Mouse (Mus musculus): ENCODE measurements at regions not wholly inside any gene's neighbourhood (a gene's known extent, or its start where the extent isn't known, plus 50 kb on each side); places are given as distances from the start of the nearest gene placed in this dataset.

DNA sequence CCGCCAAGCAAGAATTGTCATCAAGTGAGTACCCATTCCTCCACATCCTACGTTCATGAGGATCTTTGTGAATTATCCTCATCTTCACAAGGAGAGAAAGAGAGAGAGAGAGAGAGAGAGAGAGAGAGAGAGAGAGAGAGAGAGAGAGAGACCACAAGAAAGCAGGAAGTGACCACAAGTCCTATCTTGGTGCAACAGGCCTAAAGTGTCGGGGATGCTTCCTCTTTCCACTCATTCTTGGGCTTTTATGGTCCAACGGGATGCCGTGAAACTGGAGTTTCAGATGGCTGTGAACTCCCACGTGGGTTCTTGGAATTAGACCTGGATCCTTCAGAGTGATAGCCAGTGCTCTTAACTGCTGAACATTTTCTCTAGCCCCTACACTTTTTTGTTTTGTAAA, 53.1 kb upstream of the Rai14 start:
- DNase-seq (ENCODE audit: low spot score in 2 of 2), result no peak

DNA sequence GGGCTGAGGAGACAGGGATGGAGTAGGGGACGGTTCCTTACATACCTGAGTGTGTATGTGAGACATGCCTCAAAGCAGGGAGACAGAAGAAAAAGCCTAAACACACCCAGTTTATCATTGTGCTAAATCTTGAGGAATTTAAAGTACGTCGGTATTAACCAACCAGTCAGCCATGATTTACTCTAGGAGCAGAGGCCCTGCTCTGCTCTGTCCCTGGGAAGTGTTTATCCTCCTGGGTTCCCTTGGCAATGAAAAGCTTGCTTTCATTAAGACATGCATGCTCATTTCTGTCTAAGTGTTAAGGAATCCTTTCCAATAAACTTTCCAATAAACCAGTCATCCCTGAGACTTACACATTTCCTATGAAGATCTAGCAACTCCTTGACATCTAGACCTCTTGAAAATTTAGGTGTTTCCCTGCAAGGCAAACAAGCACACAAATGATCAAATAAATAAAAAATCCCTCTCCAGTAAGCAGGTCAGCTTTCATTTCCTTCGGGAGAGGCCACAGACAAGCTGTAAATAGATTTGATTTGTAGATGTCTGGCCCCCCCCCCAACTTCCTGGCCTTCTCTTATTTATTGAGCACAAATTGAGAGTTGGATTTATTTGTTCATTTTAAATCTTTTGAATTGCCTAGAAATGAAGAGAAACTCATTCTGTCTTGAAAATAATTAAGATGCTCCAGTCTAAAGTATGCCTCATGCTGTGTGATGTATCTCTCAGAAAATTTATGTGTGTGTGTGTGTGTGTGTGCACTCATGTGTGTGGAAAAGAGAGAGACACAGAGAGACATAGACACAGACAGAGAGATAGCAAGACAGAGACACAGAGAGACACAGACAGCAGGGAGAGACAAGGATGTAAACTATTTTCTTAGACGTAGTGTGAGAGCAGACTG, 56.2 kb upstream of the Rai14 start:
- no peak for DNase-seq (ENCODE audit: low spot score in 2 of 2)

DNA sequence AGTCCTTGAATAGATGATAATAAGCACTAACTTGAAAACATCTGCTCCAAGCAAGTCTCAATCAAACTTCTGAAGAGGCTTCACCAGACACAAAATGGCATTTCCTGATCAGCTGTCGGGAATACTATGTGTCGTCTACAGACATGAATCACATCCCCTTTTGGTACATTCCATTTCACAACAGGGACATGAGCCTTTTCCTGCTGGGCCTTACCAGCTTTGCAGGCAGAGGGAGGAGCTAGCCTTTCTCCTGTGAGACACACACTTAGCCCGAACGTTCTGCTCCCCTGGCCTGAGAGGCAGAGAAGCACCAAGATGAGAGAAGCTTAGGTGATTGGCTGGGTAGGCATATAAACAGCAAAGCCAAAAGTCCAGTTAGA, 56.9 kb upstream of the Rai14 start:
- DNase-seq (ENCODE audit: low spot score in 2 of 2), result no peak

DNA sequence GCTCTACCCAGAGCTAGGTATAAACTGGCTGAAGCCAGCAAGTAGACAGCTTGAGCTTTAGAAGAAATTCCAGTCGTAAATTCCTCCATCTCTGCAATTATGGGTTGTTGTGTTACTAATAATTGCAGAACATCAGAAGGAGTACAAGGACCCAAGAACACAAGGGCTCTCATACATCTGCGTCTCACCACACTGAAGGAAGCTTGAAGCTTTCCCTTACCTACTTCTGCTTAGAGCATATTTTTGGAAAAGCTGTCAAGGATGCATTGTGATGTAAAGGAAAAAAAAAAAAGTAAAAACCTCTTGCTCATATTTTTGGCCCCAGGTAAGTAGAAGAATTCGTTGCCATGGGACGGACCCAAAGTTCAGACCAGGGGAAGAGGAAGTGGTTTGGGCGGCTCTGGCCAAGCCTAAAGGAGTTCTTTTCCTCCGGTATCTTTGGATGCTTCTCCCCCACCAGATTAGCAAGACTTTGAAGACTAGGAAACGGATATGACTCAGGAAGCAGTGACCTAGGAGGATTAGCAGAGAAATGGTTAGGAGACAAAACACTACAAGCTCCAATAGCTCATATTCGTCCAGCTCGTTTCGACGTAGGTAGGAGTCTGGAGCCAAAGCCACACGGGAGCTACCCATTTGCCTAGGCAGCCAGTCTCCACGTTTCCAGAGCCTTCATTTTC, 65.7 kb upstream of the Rai14 start:
- no peak for DNase-seq (ENCODE audit: low spot score in 2 of 2)

DNA sequence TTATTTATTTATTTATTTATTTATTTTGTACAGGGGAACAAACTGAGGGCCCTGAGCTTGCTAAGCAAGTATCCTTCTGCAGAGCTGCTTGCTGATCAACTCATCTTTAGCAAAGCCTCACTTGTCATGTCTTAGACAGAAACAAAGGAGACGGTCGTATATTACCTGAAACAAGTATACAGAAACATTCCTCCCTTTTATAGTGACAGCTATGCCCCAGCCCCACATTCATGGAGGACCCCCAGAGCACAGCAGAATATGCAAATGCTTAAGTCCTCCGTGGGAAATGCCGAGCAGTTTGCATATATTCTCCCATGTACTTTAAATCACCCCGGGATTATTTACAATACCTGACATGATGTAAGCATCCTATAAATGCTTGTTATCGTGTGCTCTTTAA, 74.9 kb upstream of the Rai14 start:
- DNase-seq (ENCODE audit: low spot score in 2 of 2), result no peak

DNA sequence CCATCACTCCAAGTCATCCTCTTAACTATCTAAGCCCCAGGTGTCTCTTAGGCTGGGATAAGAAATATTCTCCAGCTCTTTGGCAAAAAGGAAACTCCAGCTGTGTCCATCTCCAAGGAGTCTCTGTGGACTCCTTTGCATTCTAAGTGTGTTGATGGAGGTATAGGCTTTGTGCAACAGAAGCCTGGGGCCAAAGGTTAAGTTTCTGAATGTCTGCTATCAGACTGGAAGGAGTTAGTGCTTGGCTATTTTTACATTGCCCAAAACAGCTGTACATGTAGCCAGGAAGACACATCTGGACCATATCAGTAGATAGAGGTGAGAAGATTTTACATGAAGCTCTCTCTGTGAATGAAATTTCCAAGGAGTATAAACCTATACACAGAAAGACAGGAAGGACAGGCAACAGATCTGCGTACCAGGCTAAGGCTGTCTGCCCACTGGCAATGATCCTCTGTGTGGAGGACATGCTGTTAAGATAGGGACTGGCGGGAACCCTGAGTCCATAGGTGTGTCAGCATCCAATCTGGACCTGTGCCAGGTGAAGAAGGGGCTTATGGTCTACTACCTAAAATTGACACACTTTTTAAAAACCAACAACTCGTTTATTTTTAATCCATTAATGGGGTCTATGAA, 76.6 kb upstream of the Rai14 start:
- DNase-seq (ENCODE audit: low spot score in 2 of 2), result no peak

DNA sequence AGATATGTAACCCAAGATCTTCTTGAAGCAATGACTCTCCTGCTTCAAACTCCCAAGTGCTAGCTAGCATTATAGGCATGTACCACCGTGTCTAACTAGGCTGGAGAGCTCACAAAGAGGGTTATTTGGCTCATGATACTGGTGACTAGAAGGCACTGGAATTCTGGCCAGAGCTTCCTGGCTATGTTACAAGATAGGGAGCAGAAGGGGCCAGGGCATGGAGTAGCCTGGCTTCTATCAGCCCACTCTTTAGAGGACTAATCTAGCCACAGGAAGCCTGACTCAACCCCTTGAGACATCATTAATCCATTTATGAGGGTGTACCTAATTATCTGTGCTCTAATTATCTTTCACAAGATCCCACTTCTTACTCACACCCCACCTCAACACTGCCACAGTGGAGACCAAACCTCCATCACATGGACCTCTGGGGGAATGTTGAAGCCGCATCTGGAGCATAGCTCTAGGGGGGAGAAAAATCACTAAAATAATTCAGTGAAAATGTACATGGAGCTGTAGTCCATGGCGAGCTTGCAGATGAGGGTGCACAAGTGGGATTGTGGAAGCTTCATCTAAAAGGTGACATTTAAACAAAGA, 77.2 kb upstream of the Rai14 start:
- no peak for DNase-seq (ENCODE audit: low spot score in 2 of 2)

DNA sequence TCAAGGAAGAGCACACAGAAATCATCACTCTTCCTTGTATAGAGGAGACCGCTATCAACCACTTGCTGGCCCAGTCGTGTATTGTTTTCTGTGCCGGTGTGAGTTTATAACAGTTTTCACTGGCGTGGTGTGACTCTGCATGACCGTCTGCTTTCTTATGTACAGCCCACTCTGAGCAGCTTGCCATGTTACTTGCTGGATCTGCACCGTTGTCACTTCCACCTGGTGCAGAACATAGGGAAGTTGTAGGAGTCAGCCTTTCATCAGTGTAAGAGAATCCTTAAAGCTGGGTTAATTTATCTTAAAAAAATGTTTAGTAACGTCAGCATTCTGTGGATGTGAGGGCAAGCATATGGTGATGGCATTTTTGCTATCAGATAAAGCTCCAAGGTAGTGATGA, 77.7 kb upstream of the Rai14 start:
- DNase-seq (ENCODE audit: low spot score in 2 of 2), result no peak

DNA sequence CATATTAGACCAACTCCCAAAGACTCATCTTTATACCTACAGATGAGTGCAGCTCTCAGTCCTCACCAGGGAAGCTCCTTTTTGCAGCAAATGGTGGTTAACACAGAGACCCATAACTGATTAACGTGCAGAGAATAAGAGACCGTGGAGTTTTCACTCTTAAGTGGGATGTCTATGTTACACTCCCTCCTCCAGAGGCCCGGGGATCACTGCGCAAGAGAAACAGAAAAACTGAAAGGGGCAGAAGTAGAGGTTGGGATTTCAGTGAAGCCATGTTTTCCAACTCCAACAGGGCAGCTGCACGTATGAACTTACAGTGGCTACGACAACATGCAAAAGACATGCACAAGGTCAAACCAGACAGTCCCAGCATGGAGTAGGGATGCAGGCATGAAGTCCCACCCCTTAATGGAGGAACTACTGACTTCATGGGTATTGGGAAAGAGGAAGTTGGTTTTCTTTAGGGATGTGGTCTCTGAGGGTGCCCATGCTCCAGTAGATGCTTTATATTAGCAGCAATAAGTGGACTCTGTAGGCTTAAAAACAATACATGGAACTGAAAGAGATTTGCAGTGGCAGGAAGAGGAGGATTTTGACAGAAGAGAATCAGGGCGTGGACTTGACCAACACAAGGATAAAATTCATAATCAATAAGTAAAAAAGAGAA, 80.8 kb upstream of the Rai14 start:
- no peak for DNase-seq (ENCODE audit: low spot score in 2 of 2)

DNA sequence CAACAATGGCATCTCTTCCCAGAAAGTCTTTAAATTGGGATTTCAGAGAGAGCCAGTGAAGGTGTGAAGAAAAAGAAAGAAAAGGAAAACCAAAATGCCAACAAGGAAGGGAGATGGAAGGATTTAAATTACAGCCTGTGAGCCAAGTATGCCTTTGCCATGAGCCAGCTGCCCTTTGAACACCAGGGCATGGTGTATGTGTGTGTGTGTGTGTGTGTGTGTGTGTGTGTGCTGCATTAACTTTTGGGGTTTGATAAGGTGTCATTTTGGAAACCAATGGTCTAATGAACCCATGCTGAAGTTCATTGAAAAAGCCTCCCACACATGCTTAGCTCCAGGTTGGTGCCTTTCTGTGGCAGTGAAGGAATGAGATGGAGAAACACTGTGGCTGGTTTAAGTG, 85.2 kb upstream of the Rai14 start:
- no peak for DNase-seq (ENCODE audit: low spot score in 2 of 2)

DNA sequence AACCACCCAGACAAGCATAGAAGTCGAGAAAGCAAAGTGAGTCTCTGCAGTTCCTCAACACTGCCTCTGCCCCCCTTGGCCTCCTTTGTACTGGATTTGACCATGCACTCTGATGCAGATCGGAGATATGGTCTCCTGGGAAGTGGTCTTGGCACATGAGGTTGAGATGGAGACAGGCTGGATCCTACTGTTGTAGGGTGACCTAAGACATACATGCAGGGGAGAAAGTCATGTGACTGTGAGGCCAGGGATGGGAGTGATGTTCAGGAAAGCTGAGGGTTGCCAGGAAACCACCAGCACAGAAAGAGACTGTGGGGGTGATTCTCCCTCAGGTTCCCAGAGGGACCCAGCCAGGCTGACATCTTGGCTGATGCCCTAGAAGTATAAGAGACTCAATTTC, 99.8 kb upstream of the Rai14 start:
- no peak for DNase-seq (ENCODE audit: low spot score in 2 of 2)

DNA sequence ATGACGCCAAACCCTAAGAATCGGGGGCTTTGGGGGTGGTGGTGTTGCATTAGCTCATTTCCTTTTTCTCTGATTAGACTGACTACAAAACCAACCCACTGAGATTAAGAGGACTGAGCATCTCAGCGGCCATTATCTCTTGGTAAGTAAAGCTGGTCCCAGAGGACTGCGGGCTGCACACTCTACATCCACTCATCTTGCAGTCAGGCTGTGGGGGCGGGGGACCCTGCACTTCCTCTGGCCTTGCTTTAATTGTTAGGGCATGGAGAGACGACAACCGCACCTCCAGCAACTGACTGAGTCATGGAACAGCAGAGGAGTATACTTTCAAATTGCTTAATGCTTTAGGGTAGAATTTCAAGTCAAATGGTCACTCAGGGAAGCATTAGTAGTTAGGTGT, 100.3 kb upstream of the Rai14 start:
- no peak for DNase-seq (ENCODE audit: low spot score in 2 of 2)

DNA sequence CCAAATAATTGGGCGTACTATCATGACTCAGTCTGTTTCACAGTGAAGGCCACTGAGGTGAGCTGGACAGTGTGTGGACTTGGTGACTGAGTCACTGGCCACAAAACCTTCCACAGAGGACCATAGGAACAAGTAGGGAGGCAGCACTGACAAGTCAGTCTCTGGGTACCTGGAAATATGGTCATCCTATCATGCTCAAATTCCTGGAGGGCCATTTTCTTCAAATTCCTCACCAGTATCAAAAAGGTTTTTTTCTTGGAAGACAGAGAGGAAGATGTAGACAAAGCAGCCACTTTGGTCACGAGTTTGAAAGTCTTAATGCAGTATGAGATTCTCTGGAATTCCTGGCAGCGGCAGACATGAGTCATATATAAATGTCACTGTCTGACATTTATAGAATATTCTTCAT, 101.8 kb upstream of the Rai14 start:
- peak; percentile 25 to 43 for DNase-seq (ENCODE audit: low spot score in 2 of 2)

DNA sequence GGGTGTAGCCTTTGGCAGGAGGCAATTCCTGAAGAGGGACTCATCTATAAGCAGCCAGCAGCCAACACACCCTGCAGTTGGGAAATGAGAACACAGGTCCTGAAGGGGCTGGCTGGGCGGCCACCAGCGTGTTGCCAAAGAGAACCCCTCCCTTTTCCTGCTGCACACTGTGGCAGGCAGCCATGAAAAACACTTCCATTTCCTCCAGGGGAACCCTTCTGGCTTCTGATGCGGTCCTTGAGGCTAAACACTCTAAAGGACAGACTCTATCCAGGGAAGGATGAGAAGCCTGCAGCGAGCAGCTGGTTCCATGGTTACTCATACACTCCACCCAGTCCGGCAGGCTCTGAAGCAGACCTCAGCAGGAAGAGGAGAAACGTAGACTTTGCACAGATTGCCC, 103.8 kb upstream of the Rai14 start:
- DNase-seq (ENCODE audit: low spot score in 2 of 2), result peak; percentile 23 to 26

DNA sequence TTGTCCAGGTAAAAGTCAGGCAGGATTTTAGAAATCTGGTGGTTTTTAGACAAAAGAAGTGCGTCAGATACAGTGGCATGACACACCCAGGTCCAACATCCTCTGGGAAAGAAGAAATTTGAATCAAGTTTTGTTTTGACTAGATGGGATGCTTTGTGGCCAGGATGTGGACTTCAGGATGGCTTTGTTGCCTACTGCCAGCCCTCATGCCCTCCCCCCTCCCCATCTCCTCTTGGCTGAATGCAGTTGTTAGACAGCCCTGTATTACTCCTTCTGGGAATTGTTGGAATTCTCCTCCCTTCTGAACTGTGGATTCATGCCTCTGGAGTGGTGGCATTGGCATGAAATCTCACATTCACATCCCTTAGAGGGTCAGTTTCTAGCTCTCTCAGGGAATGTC, 104.3 kb upstream of the Rai14 start:
- no peak for DNase-seq (ENCODE audit: low spot score in 2 of 2)

DNA sequence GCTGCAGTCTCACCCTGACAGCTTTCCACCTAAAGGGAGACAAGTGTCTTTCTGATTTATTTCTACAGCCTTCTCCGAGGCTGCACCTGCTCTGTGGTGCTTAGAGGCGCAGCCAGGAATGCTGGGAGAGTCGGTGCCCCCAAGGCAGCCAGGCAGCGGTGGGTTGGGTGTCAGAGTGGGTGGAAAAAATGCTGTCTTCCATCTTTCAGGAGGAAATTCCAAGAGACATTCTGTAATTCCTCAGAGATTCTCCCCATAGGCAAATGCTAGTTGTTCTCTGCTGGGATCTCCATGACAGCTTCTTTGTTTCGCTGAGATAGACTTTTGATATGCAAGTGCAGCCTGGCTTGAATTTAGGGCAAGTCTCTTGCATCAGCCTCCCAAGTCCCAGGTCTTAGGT, 109.5 kb upstream of the Rai14 start:
- peak in 1 of 2 experiments; percentile 45 for DNase-seq (ENCODE audit: low spot score in 2 of 2)

DNA sequence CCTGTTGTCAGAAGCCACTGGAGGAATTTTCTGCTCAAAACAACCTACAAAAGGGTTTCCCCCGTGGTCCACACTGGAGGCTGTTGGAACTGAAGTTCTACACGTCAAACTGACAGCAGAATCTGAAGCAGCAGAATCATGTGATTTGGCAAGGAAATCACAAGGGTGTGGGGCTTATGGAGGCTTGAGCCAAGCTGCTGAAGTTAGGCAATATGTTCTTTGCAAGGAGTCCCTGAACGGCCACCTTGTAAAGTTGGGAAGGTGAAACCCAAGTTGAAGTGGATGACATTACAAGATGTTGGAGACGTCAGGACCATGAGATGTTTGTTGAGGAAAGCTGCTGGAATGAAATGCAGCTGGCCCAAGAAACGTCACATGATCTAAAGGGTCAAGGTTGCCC, 115.2 kb upstream of the Rai14 start:
- no peak for DNase-seq (ENCODE audit: low spot score in 2 of 2)

DNA sequence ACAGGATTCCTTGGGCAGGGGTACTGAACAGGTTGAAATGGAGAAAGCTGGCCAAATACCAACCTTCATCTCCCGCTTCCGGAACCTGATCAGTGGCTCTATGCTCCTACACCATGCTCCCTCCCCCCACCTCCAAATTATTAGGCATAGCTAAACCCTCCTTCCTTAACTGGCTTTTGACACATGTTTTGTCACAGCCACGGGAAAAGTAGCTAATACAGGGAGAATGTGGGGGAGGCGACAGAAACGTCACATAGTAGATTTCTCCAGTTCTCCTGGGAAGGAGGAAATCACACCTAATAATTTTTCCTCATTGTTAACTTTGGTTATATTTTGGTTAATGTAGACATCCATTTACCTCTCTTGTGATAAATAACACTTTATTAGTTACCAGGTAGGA, 116.1 kb upstream of the Rai14 start:
- DNase-seq (ENCODE audit: low spot score in 2 of 2), result no peak

DNA sequence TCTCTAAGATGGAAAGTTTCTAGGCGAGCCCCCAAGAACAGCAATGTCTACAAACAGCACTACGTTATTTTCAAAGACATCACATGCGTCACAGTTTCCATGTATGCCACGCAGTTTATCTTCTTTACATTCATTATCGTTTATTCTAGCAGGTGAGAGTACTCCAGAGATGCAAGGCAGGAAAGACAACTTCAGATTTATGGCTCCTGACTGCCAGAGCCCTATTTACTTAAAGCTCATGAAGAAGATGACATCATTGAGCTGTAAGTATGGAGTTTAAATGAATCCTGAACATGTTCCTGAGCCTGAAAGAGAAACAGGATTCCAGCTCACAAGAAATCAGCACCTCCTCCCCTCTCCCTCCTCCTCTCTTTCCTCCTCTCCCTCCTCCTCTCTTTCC, 116.7 kb upstream of the Rai14 start:
- no peak for DNase-seq (ENCODE audit: low spot score in 2 of 2)

DNA sequence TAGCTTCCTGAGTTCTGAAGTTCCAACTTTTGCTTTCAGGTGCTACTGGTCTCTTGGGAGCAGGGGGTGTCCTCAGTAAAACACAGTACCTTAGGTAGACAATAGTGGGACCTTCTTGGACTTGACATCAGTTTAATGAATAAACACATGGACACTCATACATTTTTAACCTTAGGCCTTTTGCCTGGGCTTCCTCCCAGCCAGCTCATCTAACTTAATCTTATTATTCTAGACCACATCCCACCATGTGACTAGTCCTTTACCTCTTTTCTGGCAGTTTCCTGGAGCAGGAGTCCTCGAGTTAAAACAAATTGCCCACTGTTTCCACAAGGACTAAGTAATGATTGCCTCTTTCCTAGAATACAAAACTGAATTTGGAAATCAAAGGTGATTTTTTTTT, 117.9 kb upstream of the Rai14 start:
- DNase-seq (ENCODE audit: low spot score in 2 of 2), result no peak

DNA sequence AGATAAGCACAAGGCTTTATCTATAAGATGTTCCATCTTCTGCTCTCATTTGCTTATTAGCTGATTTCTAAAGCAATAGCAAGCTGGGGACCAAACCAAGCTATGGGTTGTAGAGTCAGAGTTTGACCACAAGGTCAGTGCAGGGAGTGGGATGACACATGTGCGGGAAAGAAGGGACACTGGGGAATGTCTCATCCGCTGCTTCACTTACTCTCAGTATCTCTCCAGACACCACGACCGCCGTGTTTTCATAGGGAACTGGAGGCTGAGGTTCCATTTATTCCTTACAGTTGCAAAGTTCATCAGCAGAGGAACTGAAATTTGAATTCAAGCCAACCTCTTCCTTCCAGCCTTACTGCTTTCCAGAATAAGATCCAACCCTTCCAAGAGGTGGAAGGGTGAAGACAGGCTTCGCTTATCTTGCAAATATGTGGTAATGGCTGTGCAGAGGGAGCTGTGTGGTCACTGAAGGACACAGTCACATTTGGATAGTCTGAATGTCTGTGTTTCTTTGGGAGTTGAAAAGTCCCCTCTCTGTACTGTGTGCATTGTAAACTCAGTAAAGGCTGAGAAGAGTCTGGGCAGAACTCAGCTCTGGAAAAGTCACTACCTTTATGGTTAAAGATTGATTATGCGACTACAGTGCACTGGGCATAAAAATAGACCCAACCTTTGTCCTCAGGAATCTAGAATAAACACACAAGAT, 118.1 kb upstream of the C1qtnf3 start:
- DNase-seq (ENCODE audit: low spot score in 2 of 2), result no peak

Measured in left cerebral cortex, adult 18-20 months (tissue).